Mouse (Mus musculus) neural tube, embryonic 13.5 days (tissue): ENCODE measurements around the gene Pik3c2g. TPM values are rescaled to one million over a fixed set of nuclear protein-coding genes. Genes with fewer than 3 reads are reported as not detected.

Experiments used
- ATAC-seq: fragments of 200-750 bp; cut with Nextera tagmentation; 2 replicates; pipeline ENCODE4 v1.8.0; 2017; ENCODE audit warnings: low read depth, mild to moderate bottlenecking, moderate TSS enrichment, moderate library complexity
- H3K27ac ChIP-seq: fragments of 300-500 bp; sonication (generic); replicated peaks from 2 replicates; pipeline ENCODE4 v1.5.1; 2015; ENCODE audit warnings: moderate library complexity, mild to moderate bottlenecking, inconsistent platforms
- H3K27me3 ChIP-seq: fragments of 300-500 bp; sonication (generic); 2 replicates; pipeline ENCODE4 v1.6.1; 2015; ENCODE audit warnings: mild to moderate bottlenecking, inconsistent platforms
- H3K36me3 ChIP-seq: fragments of 300-500 bp; sonication (generic); 2 replicates; pipeline ENCODE4 v1.6.1; 2015; ENCODE audit warnings: mild to moderate bottlenecking, inconsistent platforms
- H3K4me1 ChIP-seq: fragments of 300-500 bp; sonication (generic); replicated peaks from 2 replicates; pipeline ENCODE4 v1.6.1; 2015; ENCODE audit warnings: inconsistent platforms
- H3K4me2 ChIP-seq: fragments of 300-500 bp; sonication (generic); 2 replicates; pipeline ENCODE4 v1.6.1; 2015; ENCODE audit warnings: inconsistent platforms, mild to moderate bottlenecking, moderate library complexity
- H3K4me3 ChIP-seq: fragments of 300-500 bp; sonication (generic); 2 replicates; pipeline ENCODE4 v1.5.1; 2015; ENCODE audit warnings: mild to moderate bottlenecking, inconsistent platforms
- H3K9ac ChIP-seq: fragments of 300-500 bp; sonication (generic); 2 replicates; pipeline ENCODE4 v1.6.1; 2015; ENCODE audit warnings: moderate library complexity, mild to moderate bottlenecking, inconsistent platforms
- H3K9me3 ChIP-seq: fragments of 300-500 bp; sonication (generic); 2 replicates; pipeline ENCODE4 v1.6.1; 2016; ENCODE audit warnings: inconsistent platforms
- WGBS: fragments of 180-500 bp; shearing (Covaris S2); methylation state at CpG from one replicate; pipeline ENCODE4 v1.1.7; 2015; 5-methylcytosine and 5-hydroxymethylcytosine counted together
- polyA plus RNA-seq: library from polyadenylated mRNA; unstranded; fragments of >200 nt; fragmentation: Nextera tagmentation; extraction: Ambion mirVana; gene quantifications from 2 replicates; pipeline ENCODE4 v1.2.1, GENCODE M21; 2015

Gene Pik3c2g
- polyA plus RNA-seq = 0.18 and 0.21 TPM in 2 replicates

GRCm38 (mm10) chr6:139586892-139587291 lies at the start of gene Pik3c2g:
Gene Pik3c2g, plus strand, starts transcription at chr6:139587221.
- H3K4me3 ChIP-seq = no peak within 1 kb of the TSS
- WGBS = 70% methylated on average over 15 of the region's 15 CpGs

GRCm38 (mm10) chr6:139538469-139538868 lies 48.6 kb upstream of the Pik3c2g start:
- no peaks in the 10 kb centered on the region for H3K27me3 ChIP-seq
- H3K9me3 ChIP-seq = no peaks in the 10 kb centered on the region
- no peak overlapping the region for H3K27ac ChIP-seq
- no peak overlapping the region for H3K4me3 ChIP-seq
- H3K9ac ChIP-seq = no peak overlapping the region
- WGBS = 62% methylated on average over 2 of the region's 2 CpGs
- H3K36me3 ChIP-seq = no peaks in the 10 kb centered on the region
- no peaks in the 10 kb centered on the region for H3K4me1 ChIP-seq
- no peak for ATAC-seq
- no peak overlapping the region for H3K4me2 ChIP-seq

More at GRCm38 (mm10) chr6:139586892-139587291, at the start of gene Pik3c2g:
- no peaks in the 10 kb centered on the region for H3K36me3 ChIP-seq
- H3K9ac ChIP-seq = no peak within 1 kb of the TSS
- H3K4me2 ChIP-seq = no peak within 1 kb of the TSS
- no peaks in the 10 kb centered on the region for H3K9me3 ChIP-seq
- H3K27ac ChIP-seq = no peak within 1 kb of the TSS
- H3K27me3 ChIP-seq = no peaks in the 10 kb centered on the region
- ATAC-seq = no peak
- H3K4me1 ChIP-seq = no peaks in the 10 kb centered on the region; the same call in 1 of the 2 replicates

- H3K4me3 ChIP-seq = no peak overlapping the region
- 0 out of 2 replicates have a peak, but pooled peaks cover 3% of the 10 kb centered on the region for H3K4me1 ChIP-seq
- WGBS = 66% methylated on average over 7 of the region's 7 CpGs
- H3K27ac ChIP-seq = no peak overlapping the region
- no peak overlapping the region for H3K9ac ChIP-seq
- H3K27me3 ChIP-seq = no peaks in the 10 kb centered on the region
- no peaks in the 10 kb centered on the region for H3K36me3 ChIP-seq
- no peak overlapping the region for H3K4me2 ChIP-seq
- H3K9me3 ChIP-seq = no peaks in the 10 kb centered on the region
- ATAC-seq = no peak
Observed at GRCm38 (mm10) chr6:139555537-139556179, 31.4 kb upstream of the Pik3c2g start.

GRCm38 (mm10) chr6:139569211-139569610 lies 17.8 kb upstream of the Pik3c2g start:
- 0 out of 2 replicates have a peak, but pooled peaks have one; percentile 53 for ATAC-seq
- Histone ChIP-seq H3K4me3 (no peak overlapping the region), H3K27ac (no peak overlapping the region), H3K27me3 (no peaks in the 10 kb centered on the region), H3K4me1 (no peaks in the 10 kb centered on the region; the same call in 1 of the 2 replicates), H3K36me3 (no peaks in the 10 kb centered on the region), H3K9ac (no peak overlapping the region), H3K4me2 (no peak overlapping the region), H3K9me3 (no peaks in the 10 kb centered on the region)
- 56% methylated on average over 7 of the region's 7 CpGs for WGBS

GRCm38 (mm10) chr6:139575854-139576253 lies 11.2 kb upstream of the Pik3c2g start:
- ATAC-seq = no peak
- Histone ChIP-seq H3K9me3 (no peaks in the 10 kb centered on the region), H3K27me3 (no peaks in the 10 kb centered on the region), H3K4me1 (no peaks in the 10 kb centered on the region), H3K9ac (no peak overlapping the region), H3K36me3 (no peaks in the 10 kb centered on the region), H3K4me2 (no peak overlapping the region), H3K27ac (no peak overlapping the region), H3K4me3 (no peak overlapping the region)
- 48% methylated on average over 4 of the region's 4 CpGs for WGBS

- Histone ChIP-seq H3K9ac (no peak overlapping the region), H3K4me3 (no peak overlapping the region), H3K4me1 (no peaks in the 10 kb centered on the region), H3K9me3 (no peaks in the 10 kb centered on the region), H3K36me3 (no peaks in the 10 kb centered on the region), H3K27ac (no peak overlapping the region), H3K4me2 (no peak overlapping the region), H3K27me3 (no peaks in the 10 kb centered on the region)
- 73% methylated on average over 10 of the region's 10 CpGs for WGBS
- no peak for ATAC-seq
Observed at GRCm38 (mm10) chr6:139576261-139577014, 10.6 kb upstream of the Pik3c2g start.

GRCm38 (mm10) chr6:139577026-139577861 lies 9.8 kb upstream of the Pik3c2g start:
- Histone ChIP-seq H3K27ac (no peak overlapping the region), H3K36me3 (no peaks in the 10 kb centered on the region)
- no peak; the same call in 1 of the 2 replicates for ATAC-seq

GRCm38 (mm10) chr6:139587478-139587877 lies 457 bp downstream of the Pik3c2g start:
- H3K27ac ChIP-seq = no peak overlapping the region
- no peaks in the 10 kb centered on the region for H3K36me3 ChIP-seq
- H3K4me2 ChIP-seq = no peak overlapping the region
- no peak overlapping the region for H3K9ac ChIP-seq
- no peaks in the 10 kb centered on the region for H3K9me3 ChIP-seq
- no peak overlapping the region for H3K4me3 ChIP-seq
- no peaks in the 10 kb centered on the region for H3K27me3 ChIP-seq
- 77% methylated on average over 12 of the region's 12 CpGs for WGBS
- no peak for ATAC-seq
- H3K4me1 ChIP-seq = no peaks in the 10 kb centered on the region; the same call in 1 of the 2 replicates

More at GRCm38 (mm10) chr6:139577026-139577861, 9.8 kb upstream of the Pik3c2g start:
- WGBS = 58% methylated on average over 18 of the region's 18 CpGs
- no peaks in the 10 kb centered on the region for H3K27me3 ChIP-seq
- no peaks in the 10 kb centered on the region for H3K4me1 ChIP-seq
- H3K4me2 ChIP-seq = peak overlapping the region; percentile 28; the same call in 1 of the 2 replicates
- H3K9ac ChIP-seq = no peak overlapping the region
- H3K4me3 ChIP-seq = no peak overlapping the region
- no peaks in the 10 kb centered on the region for H3K9me3 ChIP-seq

- no peak overlapping the region for H3K4me2 ChIP-seq
- ATAC-seq = no peak
- H3K9ac ChIP-seq = no peak overlapping the region
- H3K36me3 ChIP-seq = no peaks in the 10 kb centered on the region
- no peak overlapping the region for H3K4me3 ChIP-seq
- no peaks in the 10 kb centered on the region for H3K9me3 ChIP-seq
- H3K27me3 ChIP-seq = no peaks in the 10 kb centered on the region
- H3K4me1 ChIP-seq = no peaks in the 10 kb centered on the region; the same call in 1 of the 2 replicates
- WGBS = 23% methylated on average over 15 of the region's 15 CpGs
- H3K27ac ChIP-seq = no peak overlapping the region
Observed at GRCm38 (mm10) chr6:139588409-139588808, 1.4 kb downstream of the Pik3c2g start.

- WGBS = 11% methylated on average over 12 of the region's 12 CpGs
- no peak for ATAC-seq
Observed at GRCm38 (mm10) chr6:139589291-139589690, 2.3 kb downstream of the Pik3c2g start.

GRCm38 (mm10) chr6:139589854-139590253 lies 2.8 kb downstream of the Pik3c2g start:
- H3K4me2 ChIP-seq = no peak overlapping the region
- ATAC-seq = no peak
- H3K4me3 ChIP-seq = no peak overlapping the region
- H3K36me3 ChIP-seq = no peaks in the 10 kb centered on the region
- WGBS = 68% methylated on average over 9 of the region's 9 CpGs
- no peak overlapping the region for H3K27ac ChIP-seq
- no peaks in the 10 kb centered on the region; the same call in 1 of the 2 replicates for H3K4me1 ChIP-seq
- no peak overlapping the region for H3K9ac ChIP-seq
- no peaks in the 10 kb centered on the region for H3K9me3 ChIP-seq
- no peaks in the 10 kb centered on the region for H3K27me3 ChIP-seq

More at GRCm38 (mm10) chr6:139589291-139589690, 2.3 kb downstream of the Pik3c2g start:
- Histone ChIP-seq H3K9me3 (no peaks in the 10 kb centered on the region), H3K9ac (no peak overlapping the region), H3K27me3 (no peaks in the 10 kb centered on the region), H3K4me2 (no peak overlapping the region), H3K36me3 (no peaks in the 10 kb centered on the region), H3K27ac (no peak overlapping the region), H3K4me3 (no peak overlapping the region), H3K4me1 (no peaks in the 10 kb centered on the region; the same call in 1 of the 2 replicates)
